Mouse (Mus musculus): Measurements from ENCODE around the gene Gm12184. TPM values are rescaled to one million over a fixed set of nuclear protein-coding genes. Genes with fewer than 3 reads are reported as not detected.

Gm12184 gene
- total and polyA plus RNA-seq, 2 experiments from 2014 or later: 1.8 to 2.7 TPM

DNA sequence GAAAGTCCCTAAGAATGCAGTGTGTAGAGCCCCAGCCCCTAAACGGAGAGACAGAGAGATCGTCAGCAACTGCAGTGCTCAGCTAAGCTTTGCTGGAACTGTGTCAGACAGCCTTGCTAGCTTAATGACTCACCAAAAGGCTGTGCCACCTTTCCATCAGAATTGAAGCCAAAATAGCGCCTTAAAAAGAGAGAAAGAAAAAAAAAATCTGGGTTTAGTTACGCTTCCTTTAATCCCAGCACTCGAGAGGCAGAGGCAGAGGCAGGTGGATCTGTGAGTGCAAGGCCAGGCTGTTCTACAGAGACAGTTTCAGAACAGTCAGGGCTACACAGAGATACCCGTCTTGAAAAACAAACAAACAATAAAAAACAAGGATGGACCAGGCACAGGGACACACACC, 17.9 kb upstream of the Gm12184 start:
- H3K36me3 ChIP-seq (replicated peaks; ENCODE audit: control insufficient read depth, insufficient read depth, low read length): no peaks in the 10 kb centered on the region
- no peaks in the 10 kb centered on the region for H3K4me1 ChIP-seq (ENCODE audit: control insufficient read depth, insufficient read depth)
- no peak overlapping the region for H3K9ac ChIP-seq (replicated peaks; ENCODE audit: low read depth, low read length)
- H3K9me3 ChIP-seq (replicated peaks; ENCODE audit: control insufficient read depth, low read length): no peaks in the 10 kb centered on the region
- DNase-seq (ENCODE audit: low spot score) (no peak), ATAC-seq (ENCODE audit: insufficient read depth, low read depth) (no peak)
- no peaks in the 10 kb centered on the region for H3K27me3 ChIP-seq (ENCODE audit: control insufficient read depth, insufficient read depth, low read length)
- 63% methylated on average over 6 of the region's 6 CpGs for WGBS
- no peak overlapping the region for H3K4me3 ChIP-seq (ENCODE audit: low read depth, low read length)
- H3K27ac ChIP-seq (ENCODE audit: low read depth): no peak overlapping the region
- TF ChIP-seq CTCF (IDR thresholded peaks at IDR 0.05; ENCODE audit: low read depth) (no peak), EP300 (IDR thresholded peaks at IDR 0.05; ENCODE audit: low read depth) (no peak)
- no peak overlapping the region for H3K4me2 ChIP-seq (ENCODE audit: low read depth, low read length)

DNA sequence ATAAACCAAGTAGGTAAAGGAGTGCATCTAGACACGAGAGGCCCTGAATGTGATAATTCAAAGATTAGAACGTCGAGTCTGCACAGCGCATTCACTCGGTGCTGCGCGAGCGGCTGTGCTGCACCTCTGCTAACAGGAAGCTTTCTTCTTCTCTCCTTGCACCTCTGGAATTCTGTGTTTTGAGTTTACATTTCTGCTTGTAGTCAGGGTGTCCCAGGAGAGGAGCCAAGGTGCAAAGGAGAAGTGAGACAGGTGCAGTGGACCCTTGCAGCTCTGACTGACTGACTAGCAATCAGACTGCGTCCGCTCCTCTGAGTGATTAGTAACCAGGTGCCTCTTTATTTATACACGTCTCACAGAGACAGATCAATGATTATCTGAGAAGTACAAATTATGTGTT, 16.7 kb upstream of the Gm12184 start:
- no peaks in the 10 kb centered on the region for H3K36me3 ChIP-seq (replicated peaks; ENCODE audit: control insufficient read depth, insufficient read depth, low read length)
- H3K4me1 ChIP-seq (ENCODE audit: control insufficient read depth, insufficient read depth): 0 out of 2 replicates have a peak, but pooled peaks cover 5% of the 10 kb centered on the region
- 79% methylated on average over 11 of the region's 11 CpGs for WGBS
- no peak overlapping the region for H3K9ac ChIP-seq (replicated peaks; ENCODE audit: low read depth, low read length)
- ATAC-seq (ENCODE audit: insufficient read depth, low read depth) (no peak), DNase-seq (ENCODE audit: low spot score) (no peak)
- no peak for TF ChIP-seq EP300 (IDR thresholded peaks at IDR 0.05; ENCODE audit: low read depth)
- no peak for TF ChIP-seq CTCF (IDR thresholded peaks at IDR 0.05; ENCODE audit: low read depth)
- H3K27ac ChIP-seq (ENCODE audit: low read depth): no peak overlapping the region
- H3K4me3 ChIP-seq (ENCODE audit: low read depth, low read length): no peak overlapping the region
- no peaks in the 10 kb centered on the region for H3K27me3 ChIP-seq (ENCODE audit: control insufficient read depth, insufficient read depth, low read length)
- no peaks in the 10 kb centered on the region for H3K9me3 ChIP-seq (replicated peaks; ENCODE audit: control insufficient read depth, low read length)
- no peak overlapping the region for H3K4me2 ChIP-seq (ENCODE audit: low read depth, low read length)

DNA sequence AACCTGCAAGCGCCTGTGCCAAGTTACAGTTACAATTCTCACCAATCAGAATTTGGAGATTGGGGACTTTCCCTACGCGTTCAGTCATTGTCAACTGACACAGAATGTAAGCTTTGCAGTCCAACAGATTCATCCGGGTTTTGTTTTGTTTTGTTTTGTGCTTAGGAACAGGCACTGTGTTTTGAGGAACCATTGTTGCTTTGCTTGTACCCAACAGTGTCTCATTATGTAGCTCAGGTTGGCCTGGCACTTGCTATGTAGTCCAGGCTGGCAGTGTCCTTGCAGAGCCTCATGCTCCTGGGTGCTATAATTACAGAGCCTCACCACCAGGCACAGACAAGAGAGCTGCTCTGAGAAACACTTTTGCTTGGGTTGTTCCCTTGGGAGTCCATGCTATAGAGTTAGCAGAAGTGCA, 15.9 kb upstream of the Gm12184 start:
- WGBS: 67% methylated on average over 4 of the region's 4 CpGs
- ATAC-seq (ENCODE audit: insufficient read depth, low read depth) (no peak), DNase-seq (ENCODE audit: low spot score) (no peak)
- Histone ChIP-seq H3K4me3 (ENCODE audit: low read depth, low read length) (no peak overlapping the region), H3K4me1 (ENCODE audit: control insufficient read depth, insufficient read depth) (0 out of 2 replicates have a peak, but pooled peaks cover 6% of the 10 kb centered on the region), H3K36me3 (replicated peaks; ENCODE audit: control insufficient read depth, insufficient read depth, low read length) (no peaks in the 10 kb centered on the region), H3K9ac (replicated peaks; ENCODE audit: low read depth, low read length) (no peak overlapping the region), H3K27me3 (ENCODE audit: control insufficient read depth, insufficient read depth, low read length) (no peaks in the 10 kb centered on the region), H3K4me2 (ENCODE audit: low read depth, low read length) (no peak overlapping the region), H3K9me3 (replicated peaks; ENCODE audit: control insufficient read depth, low read length) (no peaks in the 10 kb centered on the region), H3K27ac (ENCODE audit: low read depth) (no peak overlapping the region)
- TF ChIP-seq CTCF (IDR thresholded peaks at IDR 0.05; ENCODE audit: low read depth): no peak
- TF ChIP-seq EP300 (IDR thresholded peaks at IDR 0.05; ENCODE audit: low read depth): no peak

DNA sequence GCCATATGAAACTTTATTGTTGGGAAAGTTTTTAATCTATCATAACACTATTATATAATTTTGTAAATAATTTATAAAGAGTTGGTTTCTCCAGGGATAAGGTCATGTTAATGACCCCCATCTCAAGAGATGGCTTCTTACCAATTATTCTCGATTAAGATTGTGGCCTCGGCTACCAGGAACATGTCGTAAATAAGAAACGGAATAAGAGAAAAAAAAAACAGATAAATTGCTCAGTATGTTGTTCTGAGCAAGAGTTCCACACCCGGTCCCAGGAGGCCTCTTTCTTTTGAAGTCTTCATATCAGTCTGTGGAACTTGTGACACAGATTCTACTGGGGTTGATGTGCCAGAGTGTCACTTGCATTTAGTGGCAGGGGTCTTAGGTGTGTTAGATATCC, 14.8 kb upstream of the Gm12184 start:
- Histone ChIP-seq H3K4me3 (ENCODE audit: low read depth, low read length) (no peak overlapping the region), H3K27ac (ENCODE audit: low read depth) (no peak overlapping the region), H3K9me3 (replicated peaks; ENCODE audit: control insufficient read depth, low read length) (no peaks in the 10 kb centered on the region), H3K27me3 (ENCODE audit: control insufficient read depth, insufficient read depth, low read length) (no peaks in the 10 kb centered on the region), H3K4me1 (ENCODE audit: control insufficient read depth, insufficient read depth) (peaks cover 12% of the 10 kb centered on the region), H3K9ac (replicated peaks; ENCODE audit: low read depth, low read length) (no peak overlapping the region), H3K36me3 (replicated peaks; ENCODE audit: control insufficient read depth, insufficient read depth, low read length) (no peaks in the 10 kb centered on the region), H3K4me2 (ENCODE audit: low read depth, low read length) (no peak overlapping the region)
- TF ChIP-seq EP300 (IDR thresholded peaks at IDR 0.05; ENCODE audit: low read depth): no peak
- no peak for TF ChIP-seq CTCF (IDR thresholded peaks at IDR 0.05; ENCODE audit: low read depth)
- 80% methylated on average over 5 of the region's 5 CpGs for WGBS
- ATAC-seq (ENCODE audit: insufficient read depth, low read depth) (no peak), DNase-seq (ENCODE audit: low spot score) (no peak)

DNA sequence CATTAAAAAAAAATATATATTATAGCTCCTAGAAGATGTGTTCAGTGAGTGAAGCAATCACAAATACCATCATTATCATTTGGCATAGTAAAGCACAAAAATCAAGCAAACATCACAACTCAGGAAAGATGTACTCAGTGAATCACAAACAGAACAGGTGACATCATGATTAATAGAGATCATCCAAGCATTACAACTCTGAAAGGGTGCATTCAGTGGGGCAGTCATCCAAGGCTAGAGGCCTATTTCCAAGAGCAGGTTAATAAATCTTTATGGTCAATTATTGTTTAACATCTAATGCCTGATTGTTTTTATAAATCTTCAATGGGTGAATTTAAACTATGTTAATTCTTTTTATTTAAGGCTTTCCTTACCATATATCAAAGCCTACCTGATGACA, 14.3 kb upstream of the Gm12184 start:
- Histone ChIP-seq H3K27me3 (ENCODE audit: control insufficient read depth, insufficient read depth, low read length) (no peaks in the 10 kb centered on the region), H3K9me3 (replicated peaks; ENCODE audit: control insufficient read depth, low read length) (no peaks in the 10 kb centered on the region), H3K27ac (ENCODE audit: low read depth) (no peak overlapping the region), H3K36me3 (replicated peaks; ENCODE audit: control insufficient read depth, insufficient read depth, low read length) (no peaks in the 10 kb centered on the region), H3K4me1 (ENCODE audit: control insufficient read depth, insufficient read depth) (peaks cover 12% of the 10 kb centered on the region), H3K4me3 (ENCODE audit: low read depth, low read length) (no peak overlapping the region), H3K4me2 (ENCODE audit: low read depth, low read length) (no peak overlapping the region), H3K9ac (replicated peaks; ENCODE audit: low read depth, low read length) (no peak overlapping the region)
- TF ChIP-seq CTCF (IDR thresholded peaks at IDR 0.05; ENCODE audit: low read depth) (no peak), EP300 (IDR thresholded peaks at IDR 0.05; ENCODE audit: low read depth) (no peak)
- ATAC-seq (ENCODE audit: insufficient read depth, low read depth) (no peak), DNase-seq (ENCODE audit: low spot score) (no peak)

DNA sequence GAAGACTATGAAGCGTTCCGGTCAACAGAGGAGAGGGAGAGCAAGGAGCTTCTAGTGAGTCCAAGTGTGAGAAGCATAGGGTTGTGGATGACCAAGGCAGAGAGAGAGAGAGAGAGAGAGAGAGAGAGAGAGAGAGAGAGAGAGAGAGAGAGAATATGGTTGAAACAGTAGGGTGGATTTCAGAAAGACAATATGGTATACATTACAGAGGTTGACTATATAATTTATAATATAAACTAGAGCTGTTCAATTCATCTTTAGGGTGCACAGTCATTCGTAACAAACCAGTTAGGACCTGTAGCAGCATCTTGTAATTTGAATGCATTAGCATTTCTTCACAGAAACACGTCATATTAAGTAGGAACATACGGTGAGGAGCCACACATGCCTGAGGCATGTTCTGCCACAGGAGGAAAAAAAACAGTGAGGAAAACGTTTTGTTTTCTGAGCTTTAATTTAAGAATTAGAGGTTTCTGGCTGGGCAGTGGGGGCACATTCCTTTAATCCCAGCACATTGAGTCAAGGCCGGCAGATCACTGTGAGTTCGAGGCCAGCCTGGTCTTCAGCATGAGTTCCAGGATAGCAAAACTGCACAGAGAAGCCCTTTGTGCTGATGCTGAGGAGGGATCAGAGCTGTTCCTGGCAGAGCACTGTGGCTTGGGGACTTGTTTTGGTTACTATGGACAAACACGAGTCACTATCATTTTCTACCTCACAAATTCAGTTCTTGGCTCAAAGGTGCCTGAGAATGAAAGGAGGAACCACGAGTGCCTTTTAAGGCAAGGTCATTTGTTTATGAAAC, 12.6 kb upstream of the Gm12184 start:
- no peak overlapping the region for H3K4me3 ChIP-seq (ENCODE audit: low read depth, low read length)
- WGBS: 80% methylated on average over 10 of the region's 10 CpGs
- H3K36me3 ChIP-seq (replicated peaks; ENCODE audit: control insufficient read depth, insufficient read depth, low read length): no peaks in the 10 kb centered on the region
- H3K9me3 ChIP-seq (replicated peaks; ENCODE audit: control insufficient read depth, low read length): no peaks in the 10 kb centered on the region
- H3K27me3 ChIP-seq (ENCODE audit: control insufficient read depth, insufficient read depth, low read length): no peaks in the 10 kb centered on the region
- H3K27ac ChIP-seq (ENCODE audit: low read depth): no peak overlapping the region
- DNase-seq (ENCODE audit: low spot score): no peak
- TF ChIP-seq CTCF (IDR thresholded peaks at IDR 0.05; ENCODE audit: low read depth) (no peak), EP300 (IDR thresholded peaks at IDR 0.05; ENCODE audit: low read depth) (no peak)
- ATAC-seq (ENCODE audit: insufficient read depth, low read depth): no peak
- peak overlapping the region; percentile 81 for H3K4me2 ChIP-seq (ENCODE audit: low read depth, low read length)
- no peak overlapping the region for H3K9ac ChIP-seq (replicated peaks; ENCODE audit: low read depth, low read length)
- peaks cover 12% of the 10 kb centered on the region for H3K4me1 ChIP-seq (ENCODE audit: control insufficient read depth, insufficient read depth)

All from heart, postnatal 0 days (tissue).